Mouse (Mus musculus): ENCODE measurements around the gene Ing5. TPM values are rescaled to one million over a fixed set of nuclear protein-coding genes. Genes with fewer than 3 reads are reported as not detected.
A peak's percentile ranks its signal among the peaks of the same experiment; 100 is the strongest.

Gene Ing5
- polyA plus RNA-seq, 1 experiment = 8.6 TPM

GRCm38 (mm10) chr1:93805221-93805951 is 1.6 kb downstream of the Ing5 start:
- no peak for TF ChIP-seq POLR2A (IDR thresholded peaks at IDR 0.05; ENCODE audit: extremely low read depth, insufficient read depth, low read length)
- H3K4me1 ChIP-seq (ENCODE audit: control insufficient read depth, insufficient read depth, low read length) = no peaks in the 10 kb centered on the region
- H3K4me3 ChIP-seq (ENCODE audit: insufficient read depth, low read length) = no peak overlapping the region
- H3K27ac ChIP-seq (ENCODE audit: insufficient read depth, low read length) = no peak overlapping the region

GRCm38 (mm10) chr1:93808871-93809270 is 5.1 kb downstream of the Ing5 start:
- no peaks in the 10 kb centered on the region for H3K4me1 ChIP-seq (ENCODE audit: control insufficient read depth, insufficient read depth, low read length)
- no peak overlapping the region for H3K27ac ChIP-seq (ENCODE audit: insufficient read depth, low read length)
- H3K4me3 ChIP-seq (ENCODE audit: insufficient read depth, low read length) = no peak overlapping the region
- TF ChIP-seq CTCF (IDR thresholded peaks at IDR 0.05; ENCODE audit: extremely low read depth, insufficient read depth, low read length) = no peak
- no peak for TF ChIP-seq POLR2A (IDR thresholded peaks at IDR 0.05; ENCODE audit: extremely low read depth, insufficient read depth, low read length)

- TF ChIP-seq POLR2A (IDR thresholded peaks at IDR 0.05; ENCODE audit: extremely low read depth, insufficient read depth, low read length) = no peak
- no peak for TF ChIP-seq CTCF (IDR thresholded peaks at IDR 0.05; ENCODE audit: extremely low read depth, insufficient read depth, low read length)
- Histone ChIP-seq H3K4me3 (ENCODE audit: insufficient read depth, low read length) (no peak overlapping the region), H3K4me1 (ENCODE audit: control insufficient read depth, insufficient read depth, low read length) (no peaks in the 10 kb centered on the region), H3K27ac (ENCODE audit: insufficient read depth, low read length) (no peak overlapping the region)
Observed at GRCm38 (mm10) chr1:93810011-93810410, 6.2 kb downstream of the Ing5 start.

GRCm38 (mm10) chr1:93811495-93812039 is 7.8 kb downstream of the Ing5 start:
- H3K4me3 ChIP-seq (ENCODE audit: insufficient read depth, low read length) = no peak overlapping the region
- no peaks in the 10 kb centered on the region for H3K4me1 ChIP-seq (ENCODE audit: control insufficient read depth, insufficient read depth, low read length)
- TF ChIP-seq POLR2A (IDR thresholded peaks at IDR 0.05; ENCODE audit: extremely low read depth, insufficient read depth, low read length) = no peak
- no peak for TF ChIP-seq CTCF (IDR thresholded peaks at IDR 0.05; ENCODE audit: extremely low read depth, insufficient read depth, low read length)
- H3K27ac ChIP-seq (ENCODE audit: insufficient read depth, low read length) = no peak overlapping the region

- H3K4me1 ChIP-seq (ENCODE audit: control insufficient read depth, insufficient read depth, low read length) = no peaks in the 10 kb centered on the region
- H3K4me3 ChIP-seq (ENCODE audit: insufficient read depth, low read length) = no peak overlapping the region
- no peak overlapping the region for H3K27ac ChIP-seq (ENCODE audit: insufficient read depth, low read length)
- TF ChIP-seq CTCF (IDR thresholded peaks at IDR 0.05; ENCODE audit: extremely low read depth, insufficient read depth, low read length) = no peak
Observed at GRCm38 (mm10) chr1:93817823-93818532, 14.2 kb downstream of the Ing5 start.

- no peak for TF ChIP-seq CTCF (IDR thresholded peaks at IDR 0.05; ENCODE audit: extremely low read depth, insufficient read depth, low read length)
- H3K4me1 ChIP-seq (ENCODE audit: control insufficient read depth, insufficient read depth, low read length) = no peaks in the 10 kb centered on the region
- H3K27ac ChIP-seq (ENCODE audit: insufficient read depth, low read length) = no peak overlapping the region
- H3K4me3 ChIP-seq (ENCODE audit: insufficient read depth, low read length) = no peak overlapping the region
Observed at GRCm38 (mm10) chr1:93818722-93819121, 15.0 kb downstream of the Ing5 start.

GRCm38 (mm10) chr1:93823796-93824495 is 20.2 kb downstream of the Ing5 start:
- TF ChIP-seq POLR2A (IDR thresholded peaks at IDR 0.05; ENCODE audit: extremely low read depth, insufficient read depth, low read length) (no peak), CTCF (IDR thresholded peaks at IDR 0.05; ENCODE audit: extremely low read depth, insufficient read depth, low read length) (no peak)
- Histone ChIP-seq H3K4me1 (ENCODE audit: control insufficient read depth, insufficient read depth, low read length) (no peaks in the 10 kb centered on the region; the same call in 1 of the 2 replicates), H3K27ac (ENCODE audit: insufficient read depth, low read length) (peak overlapping the region; percentile 86; the same call in 1 of the 2 replicates), H3K4me3 (ENCODE audit: insufficient read depth, low read length) (no peak overlapping the region)

GRCm38 (mm10) chr1:93824609-93825008 is 20.8 kb downstream of the Ing5 start, which contains the start of gene D2hgdh:
Gene D2hgdh (plus strand): TSS chr1:93824909.
- H3K4me3 ChIP-seq (ENCODE audit: insufficient read depth, low read length) = peak within 1 kb of the TSS; percentile 45
- TF ChIP-seq CTCF (IDR thresholded peaks at IDR 0.05; ENCODE audit: extremely low read depth, insufficient read depth, low read length) (no peak), POLR2A (IDR thresholded peaks at IDR 0.05; ENCODE audit: extremely low read depth, insufficient read depth, low read length) (no peak)
- peak within 1 kb of the TSS; percentile 86 for H3K27ac ChIP-seq (ENCODE audit: insufficient read depth, low read length)
- H3K4me1 ChIP-seq (ENCODE audit: control insufficient read depth, insufficient read depth, low read length) = no peaks in the 10 kb centered on the region; the same call in 1 of the 2 replicates

- Histone ChIP-seq H3K27ac (ENCODE audit: insufficient read depth, low read length) (peak overlapping the region; percentile 86), H3K4me1 (ENCODE audit: control insufficient read depth, insufficient read depth, low read length) (no peaks in the 10 kb centered on the region; the same call in 1 of the 2 replicates), H3K4me3 (ENCODE audit: insufficient read depth, low read length) (peak overlapping the region; percentile 45)
- TF ChIP-seq POLR2A (IDR thresholded peaks at IDR 0.05; ENCODE audit: extremely low read depth, insufficient read depth, low read length) = peak; percentile 98; the same call in 1 of the 2 replicates
- TF ChIP-seq CTCF (IDR thresholded peaks at IDR 0.05; ENCODE audit: extremely low read depth, insufficient read depth, low read length) = no peak
Observed at GRCm38 (mm10) chr1:93825105-93825674, 21.4 kb downstream of the Ing5 start.

Data from cortical plate, adult 2 months (tissue).